Comparison of ENCODE assay signal across 9 mouse cellular contexts in the genomic region with DNA sequence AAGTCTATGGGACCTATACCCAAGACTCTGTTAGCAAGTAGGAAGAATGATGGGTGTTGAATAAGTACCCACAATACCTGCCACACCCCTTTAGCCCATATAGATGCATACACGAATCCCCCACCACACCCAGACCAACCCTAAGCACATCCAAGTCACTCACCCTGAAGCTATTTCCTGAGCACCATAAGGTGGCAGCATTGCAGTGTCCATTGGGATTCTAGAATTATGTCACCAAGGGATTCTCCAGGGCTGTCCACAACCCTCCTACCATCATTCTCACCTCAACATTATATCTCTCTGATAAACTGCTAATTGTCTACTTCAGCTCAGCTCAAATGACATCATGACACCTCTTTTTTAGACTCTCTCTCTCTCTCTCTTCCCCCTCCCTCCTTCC. TPM values are rescaled to one million over a fixed set of nuclear protein-coding genes. Genes with fewer than 3 reads are reported as not detected.
A peak's percentile ranks its signal among the peaks of the same experiment; 100 is the strongest.
DNase-seq lines count a peak whose midpoint lies in the region; ATAC-seq and TF ChIP-seq lines count a peak whose summit lies in the region.
"Had no signal": no experiment of that assay in that cellular context is flagged by ENCODE, and none has a peak within 500 bp of the region (broad histone marks: within the 10 kb centered on the region; RNA-seq: fewer than 3 reads in every experiment).

No protein-coding gene starts in this region.

- no peaks in the 10 kb centered on the region for H3K27me3 ChIP-seq in heart, adult 2 months (ENCODE audit: control insufficient read depth, insufficient read depth, low read length)
- H3K27me3 ChIP-seq in heart, embryonic 12.5 days (replicated peaks) = 0 out of 2 replicates have a peak, but pooled peaks cover 4% of the 10 kb centered on the region
- H3K27me3 ChIP-seq in kidney, embryonic 14.5 days (ENCODE audit: control insufficient read depth, insufficient read depth, low read length) = no peaks in the 10 kb centered on the region
- H3K27me3 ChIP-seq in limb, embryonic 10.5 days (ENCODE audit: low read depth, poor library complexity, severe bottlenecking) = no peaks in the 10 kb centered on the region

- no peaks in the 10 kb centered on the region for H3K79me2 ChIP-seq in heart, adult 2 months (replicated peaks; ENCODE audit: control insufficient read depth, insufficient read depth, low read length)

- intact Hi-C loops in heart, adult 2 months (cut with DNase I) = loop anchor here (1.0 kb wide), 1 partner anchor 142 kb away; no protein-coding TSS in a partner anchor

- H3K9ac ChIP-seq in heart, adult 2 months (ENCODE audit: low read depth, low read length) = no peak overlapping the region
- no peak overlapping the region for H3K9ac ChIP-seq in heart, embryonic 12.5 days
- no peak overlapping the region for H3K9ac ChIP-seq in kidney, embryonic 14.5 days (ENCODE audit: low read depth, low read length)

- no peak overlapping the region for H3K4me3 ChIP-seq in heart, adult 2 months
- no peak overlapping the region for H3K4me3 ChIP-seq in heart, embryonic 12.5 days
- no peak overlapping the region for H3K4me3 ChIP-seq in kidney, embryonic 14.5 days (ENCODE audit: low read length)
- H3K4me3 ChIP-seq in limb, embryonic 10.5 days = no peak overlapping the region

- TF ChIP-seq POLR2A in heart, adult 2 months (IDR thresholded peaks at IDR 0.05; ENCODE audit: insufficient read depth, low read depth, low read length) = no peak

- peak; percentile 72 for TF ChIP-seq CTCF in heart, adult 2 months (IDR thresholded peaks at IDR 0.05)

- no peaks in the 10 kb centered on the region for H3K36me3 ChIP-seq in heart, adult 2 months (ENCODE audit: control insufficient read depth, insufficient read depth, low read length)
- H3K36me3 ChIP-seq in heart, embryonic 12.5 days = no peaks in the 10 kb centered on the region
- H3K36me3 ChIP-seq in kidney, embryonic 14.5 days (ENCODE audit: control insufficient read depth, insufficient read depth, low read length) = no peaks in the 10 kb centered on the region
- H3K36me3 ChIP-seq in limb, embryonic 10.5 days = no peaks in the 10 kb centered on the region

- H3K4me1 ChIP-seq in heart, adult 2 months (ENCODE audit: control insufficient read depth, insufficient read depth, low read length) = no peaks in the 10 kb centered on the region
- H3K4me1 ChIP-seq in heart, embryonic 12.5 days (replicated peaks) = no peaks in the 10 kb centered on the region; the same call in none of the 2 replicates
- no peaks in the 10 kb centered on the region for H3K4me1 ChIP-seq in kidney, embryonic 14.5 days (ENCODE audit: control insufficient read depth, insufficient read depth, low read length)
- no peaks in the 10 kb centered on the region; the same call in 1 of the 2 replicates for H3K4me1 ChIP-seq in limb, embryonic 10.5 days

- H3K27ac ChIP-seq in heart, adult 2 months = no peak overlapping the region
- no peak overlapping the region for H3K27ac ChIP-seq in heart, embryonic 12.5 days (ENCODE audit: poor library complexity, severe bottlenecking)
- H3K27ac ChIP-seq in kidney, embryonic 14.5 days (ENCODE audit: low read depth, low read length) = no peak overlapping the region
- no peak overlapping the region for H3K27ac ChIP-seq in limb, embryonic 10.5 days

- H3K4me2 ChIP-seq in heart, embryonic 12.5 days = no peak overlapping the region
- no peak overlapping the region for H3K4me2 ChIP-seq in kidney, embryonic 14.5 days (replicated peaks; ENCODE audit: low read depth, low read length)

- no peak for DNase-seq in heart, adult 2 months
- DNase-seq in 3T3-L1 (ENCODE audit: low read depth, low spot score) = peak; percentile 81
- peak; percentile 45 for DNase-seq in ES-CJ7 (ENCODE audit: low read depth, low spot score)
- no peak for DNase-seq in B cell, adult 2 months
- DNase-seq in limb, embryonic 10.5 days (ENCODE audit: low spot score) = no peak
- DNase-seq: thymus, adult 18-20 months had no signal

- no peaks in the 10 kb centered on the region for H3K9me3 ChIP-seq in heart, embryonic 12.5 days (replicated peaks)
- no peaks in the 10 kb centered on the region for H3K9me3 ChIP-seq in kidney, embryonic 14.5 days (ENCODE audit: control insufficient read depth, low read length)
- H3K9me3 ChIP-seq in limb, embryonic 10.5 days (replicated peaks) = no peaks in the 10 kb centered on the region

- WGBS in heart, adult 2 months = 37% methylated on average over 1 of the region's 1 CpGs
- 25% methylated on average over 1 of the region's 1 CpGs for WGBS in heart, embryonic 12.5 days
- 40% methylated on average over 1 of the region's 1 CpGs for WGBS in kidney, embryonic 14.5 days
- 40% methylated on average over 1 of the region's 1 CpGs for WGBS in limb, embryonic 10.5 days

- TF ChIP-seq EP300 in heart, adult 2 months (IDR thresholded peaks at IDR 0.05; ENCODE audit: insufficient read depth, low read depth, low read length) = no peak

- no peak for ATAC-seq in heart, embryonic 12.5 days (ENCODE audit: insufficient number of reproducible peaks, low FRiP score)
- ATAC-seq in kidney, embryonic 14.5 days (ENCODE audit: low FRiP score, low TSS enrichment) = peak; percentile 76; the same call in 1 of the 2 replicates
- ATAC-seq in monocyte, adult 5-6 weeks (replicated peaks; ENCODE audit: insufficient number of reproducible peaks, low FRiP score, low TSS enrichment, poor library complexity, severe bottlenecking) = no peak

RNA-seq across cellular contexts. Expression of a gene that starts 15.7 kb away (rescaled TPM):
- 1 to 10 TPM; 5.1 to 5.9 TPM for total RNA-seq in heart, adult 2 months (2021)
- polyA plus RNA-seq in heart, adult 2 months (2012; rRNA removed) = 4.0 and 4.6 TPM in 2 replicates
- 1.4 and 1.5 TPM in 2 replicates for polyA plus RNA-seq in heart, embryonic 12.5 days (2016; fragmentation: Nextera tagmentation; extraction: Ambion mirVana)
- polyA plus RNA-seq in kidney, embryonic 14.5 days (2014; fragmentation: Nextera tagmentation; extraction: Ambion mirVana) = 9.0 and 16.5 TPM in 2 replicates
- not detected in 3 replicates for total RNA-seq in monocyte, adult 5-6 weeks (2017)
- 5.0 and 7.5 TPM in 2 replicates for polyA plus RNA-seq in limb, embryonic 10.5 days (2016; fragmentation: Nextera tagmentation; extraction: Ambion mirVana)

Comparison
In these comparisons a context has a peak if more than half of its experiments do, and no peak if none do; other contexts are left out.
1. DNase-seq: peak in 3T3-L1 (single experiment) and ES-CJ7 (single experiment); none in heart, adult 2 months (0 of 2), B cell, adult 2 months (0 of 2) and limb, embryonic 10.5 days (single experiment).